Mouse (Mus musculus) spleen, adult 2 months (tissue): ENCODE measurements around the gene Atp4b.
"Not testable (repeated sequence)": the region's sequence is repeated elsewhere in the genome, so short reads cannot be mapped to it uniquely, and the experiment has no call there.

ENCODE experiments used
- CTCF ChIP-seq: fragments of 200-500 bp; IDR thresholded peaks from 2 replicates; pipeline ENCODE4 v1.5.1; 2011; ENCODE audit warnings: mild to moderate bottlenecking, inconsistent platforms; ENCODE audit not compliant: insufficient read depth, insufficient read length, insufficient replicate concordance; ENCODE audit errors: extremely low read depth
- POLR2A ChIP-seq: fragments of 200-500 bp; IDR thresholded peaks from 2 replicates; pipeline ENCODE4 v1.6.1; 2011; ENCODE audit warnings: low read depth, low read length, inconsistent platforms

- TF ChIP-seq CTCF, POLR2A: not testable (repeated sequence)
Measured at GRCm38 (mm10) chr8:13337245-13337644, 59.4 kb downstream of the Atp4b start.
